Mouse (Mus musculus) bone marrow macrophage, adult 2 months (primary cell): Measurements from ENCODE around the gene Ralgps1.

ENCODE experiments used
- CTCF ChIP-seq: IDR thresholded peaks from 2 replicates; pipeline ENCODE4 v1.5.1; 2012; ENCODE audit warnings: low read depth, mild to moderate bottlenecking, low read length, moderate library complexity
- POLR2A ChIP-seq: IDR thresholded peaks from 2 replicates; pipeline ENCODE4 v1.6.1; 2012; ENCODE audit warnings: mild to moderate bottlenecking, low read depth, low read length, borderline replicate concordance

GRCm38 (mm10) chr2:33281807-33282206 lies 89.5 kb downstream of the Ralgps1 start:
- TF ChIP-seq CTCF = no peak
- TF ChIP-seq POLR2A = no peak
